Mouse (Mus musculus) gastrocnemius, adult 2 months (tissue): Measurements from ENCODE around the gene Dus3l. TPM values are rescaled to one million over a fixed set of nuclear protein-coding genes. Genes with fewer than 3 reads are reported as not detected.

ENCODE experiments used
- DNase-seq: peaks from one replicate; pipeline ENCODE4 v3.0.0; 2022
- H3K27ac ChIP-seq: fragments of 200-600 bp; 2 replicates; pipeline ENCODE4 v1.8.1; 2022; ENCODE audit warnings: mild to moderate bottlenecking
- H3K4me3 ChIP-seq: fragments of 200-600 bp; 2 replicates; pipeline ENCODE4 v1.8.1; 2022; ENCODE audit warnings: mild to moderate bottlenecking, moderate library complexity
- CTCF ChIP-seq: fragments of 200-600 bp; IDR thresholded peaks from 2 replicates; pipeline ENCODE4 v1.8.1; 2022; ENCODE audit warnings: antibody characterized with exemption, mild to moderate bottlenecking, moderate library complexity
- intact Hi-C: fragments of 180-260 bp; cut with DNase I; formaldehyde crosslinking; loops from one replicate; pipeline ENCODE4 v1.15.1; 2025
- total RNA-seq, 2 experiments: library from RNA; stranded (reverse); gene quantifications; 2 replicates each; pipeline ENCODE4 v1.2.3; 2021

The Dus3l gene
- total RNA-seq, 2 experiments from 2014 or later = 16.3 to 17.6 TPM

DNA sequence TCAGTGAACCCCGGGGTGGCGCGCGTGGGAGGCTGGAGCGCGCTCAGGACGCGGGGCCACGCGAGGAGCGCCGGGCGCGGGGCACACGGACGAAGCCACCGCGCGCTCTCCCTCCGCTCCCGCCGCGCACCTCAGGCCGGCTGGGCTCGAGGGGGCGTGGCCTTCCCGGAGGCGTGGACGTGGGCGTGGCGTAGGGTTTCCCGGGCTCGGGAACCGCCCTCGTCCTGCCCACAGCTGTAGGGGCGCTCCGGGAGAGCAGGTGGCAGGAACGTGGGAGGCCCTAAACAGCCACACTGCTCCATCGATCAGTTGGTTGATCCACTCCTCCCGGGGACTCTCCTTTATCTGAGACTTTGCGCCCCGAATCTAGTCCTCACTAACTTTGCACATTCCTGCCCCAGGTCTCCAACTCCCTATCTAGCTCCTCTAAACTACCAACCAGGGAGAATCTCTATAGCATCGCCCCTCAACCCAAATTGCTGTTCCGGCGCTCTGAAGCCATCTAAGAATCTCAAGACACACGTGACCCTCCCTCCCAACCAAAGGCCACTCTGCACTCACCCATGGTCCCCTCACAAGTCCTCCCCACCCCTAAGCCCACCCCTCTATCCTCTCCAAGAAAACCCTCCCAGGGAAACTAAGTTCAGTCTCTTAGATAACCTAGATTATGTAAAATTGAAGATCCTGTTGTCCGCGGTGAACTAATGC, 7.0 kb upstream of the Dus3l start, which contains the start of gene Nrtn:
Nrtn (minus strand) TSS at position 115 of the 708 bp plus-strand sequence.
- no peak for TF ChIP-seq CTCF
- Histone ChIP-seq H3K4me3 (peak within 1 kb of the TSS; percentile 81), H3K27ac (peak within 1 kb of the TSS; percentile 59)
- intact Hi-C loops = loop anchor here (1.0 to 5.0 kb wide), 2 partner anchors 40 to 80 kb away; partner anchors contain the start of gene Ndufa11
- peak; percentile 92 for DNase-seq

DNA sequence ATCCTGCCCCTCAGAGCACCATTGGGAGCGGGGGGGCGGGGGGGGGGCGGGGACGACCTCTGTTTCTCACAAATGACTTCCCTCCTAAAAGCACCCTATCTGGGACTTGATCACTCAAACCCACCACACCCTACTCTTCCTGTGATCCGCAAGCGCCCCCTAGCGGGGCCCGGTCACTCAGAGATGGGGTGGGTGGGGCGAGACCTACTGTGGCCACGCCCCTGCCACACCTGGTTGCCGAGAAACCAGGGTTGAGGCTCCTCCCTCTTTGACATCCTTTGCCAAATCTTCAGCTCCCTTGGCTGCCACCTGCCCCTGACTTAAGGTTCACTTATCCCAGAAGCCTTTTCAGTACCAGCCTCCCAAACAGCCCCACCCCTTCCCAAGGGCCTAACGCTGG, 6.4 kb upstream of the Dus3l start:
- intact Hi-C loops = loop anchor here (5.0 kb wide), 1 partner anchor 81 kb away; no protein-coding TSS in a partner anchor
- Histone ChIP-seq H3K4me3 (no peak overlapping the region; the same call in 1 of the 2 replicates), H3K27ac (no peak overlapping the region)
- peak; percentile 85 for DNase-seq
- TF ChIP-seq CTCF = peak; percentile 78

DNA sequence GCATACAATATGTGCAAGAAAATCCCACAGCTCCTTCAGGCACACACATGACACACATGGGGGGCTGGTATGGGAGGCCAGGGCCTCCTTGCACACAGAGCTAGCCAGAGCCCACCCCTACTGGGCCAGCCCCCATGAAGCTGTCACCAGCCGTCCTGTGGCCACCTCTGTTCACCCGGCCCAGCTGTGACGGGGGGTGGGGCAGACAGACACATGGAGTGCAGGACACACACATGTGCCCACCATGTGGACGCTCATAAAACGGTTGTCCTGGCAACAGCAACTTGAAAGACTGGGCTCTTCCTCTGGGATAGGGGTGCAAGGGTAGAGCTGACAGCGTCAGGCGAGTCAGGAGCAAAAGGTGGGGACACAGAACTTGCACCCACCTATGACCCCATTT, 5.3 kb upstream of the Dus3l start:
- Histone ChIP-seq H3K27ac (no peak overlapping the region), H3K4me3 (no peak overlapping the region)
- no peak for DNase-seq
- TF ChIP-seq CTCF = no peak
- intact Hi-C loops = loop anchor here (5.0 kb wide), 1 partner anchor 82 kb away; no protein-coding TSS in a partner anchor

DNA sequence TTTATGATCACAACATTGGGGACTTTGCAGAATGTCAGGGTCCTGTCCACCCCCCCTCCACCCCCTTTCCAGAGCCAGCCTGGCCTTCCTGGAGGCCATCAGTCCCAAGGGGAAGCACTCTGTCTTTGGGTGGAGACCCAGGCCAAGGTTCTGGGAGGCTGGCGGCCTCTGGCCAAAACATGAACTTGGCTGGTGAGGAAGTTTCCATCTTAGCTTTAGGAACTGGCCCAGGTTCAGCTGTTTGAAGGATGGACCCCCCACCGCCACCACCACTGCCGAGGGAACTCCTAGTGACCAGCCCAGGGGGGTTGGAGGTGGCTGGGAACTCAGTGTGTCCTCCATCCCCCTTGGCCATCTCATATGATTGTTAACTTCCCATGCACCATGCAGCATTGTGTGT, 3.5 kb upstream of the Dus3l start:
- H3K4me3 ChIP-seq = no peak overlapping the region
- intact Hi-C loops = loop anchor here (5.0 kb wide), 1 partner anchor 149 kb away; the partner anchor contains the start of gene Rpl36
- H3K27ac ChIP-seq = no peak overlapping the region
- no peak for DNase-seq
- no peak for TF ChIP-seq CTCF

DNA sequence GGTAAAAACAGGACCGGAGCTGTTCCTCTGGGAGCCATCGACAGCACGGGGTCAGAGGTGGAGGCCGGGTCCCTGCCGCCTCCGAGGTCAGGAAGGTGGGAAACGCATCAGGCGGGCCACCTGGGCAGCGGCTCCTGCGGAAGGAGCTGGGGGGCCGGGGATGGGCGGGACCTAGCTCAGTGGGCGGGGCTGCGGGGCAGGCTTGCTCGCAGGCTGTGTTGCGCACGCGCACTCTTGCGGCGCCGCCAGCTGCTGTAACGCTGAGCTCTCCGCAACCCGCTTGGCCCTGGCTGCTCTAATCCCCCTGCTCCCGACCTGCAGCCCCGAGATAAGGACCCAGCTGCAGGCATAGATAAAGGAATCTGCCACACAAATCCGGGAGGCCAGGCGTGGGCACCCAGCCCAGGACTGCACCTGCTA, 2.6 kb upstream of the Dus3l start:
- H3K4me3 ChIP-seq = peak overlapping the region; percentile 77
- H3K27ac ChIP-seq = peak overlapping the region; percentile 88
- intact Hi-C loops = loop anchor here (5.0 kb wide), 1 partner anchor 150 kb away; the partner anchor contains the start of gene Rpl36
- peak; percentile 95 for DNase-seq
- no peak for TF ChIP-seq CTCF

DNA sequence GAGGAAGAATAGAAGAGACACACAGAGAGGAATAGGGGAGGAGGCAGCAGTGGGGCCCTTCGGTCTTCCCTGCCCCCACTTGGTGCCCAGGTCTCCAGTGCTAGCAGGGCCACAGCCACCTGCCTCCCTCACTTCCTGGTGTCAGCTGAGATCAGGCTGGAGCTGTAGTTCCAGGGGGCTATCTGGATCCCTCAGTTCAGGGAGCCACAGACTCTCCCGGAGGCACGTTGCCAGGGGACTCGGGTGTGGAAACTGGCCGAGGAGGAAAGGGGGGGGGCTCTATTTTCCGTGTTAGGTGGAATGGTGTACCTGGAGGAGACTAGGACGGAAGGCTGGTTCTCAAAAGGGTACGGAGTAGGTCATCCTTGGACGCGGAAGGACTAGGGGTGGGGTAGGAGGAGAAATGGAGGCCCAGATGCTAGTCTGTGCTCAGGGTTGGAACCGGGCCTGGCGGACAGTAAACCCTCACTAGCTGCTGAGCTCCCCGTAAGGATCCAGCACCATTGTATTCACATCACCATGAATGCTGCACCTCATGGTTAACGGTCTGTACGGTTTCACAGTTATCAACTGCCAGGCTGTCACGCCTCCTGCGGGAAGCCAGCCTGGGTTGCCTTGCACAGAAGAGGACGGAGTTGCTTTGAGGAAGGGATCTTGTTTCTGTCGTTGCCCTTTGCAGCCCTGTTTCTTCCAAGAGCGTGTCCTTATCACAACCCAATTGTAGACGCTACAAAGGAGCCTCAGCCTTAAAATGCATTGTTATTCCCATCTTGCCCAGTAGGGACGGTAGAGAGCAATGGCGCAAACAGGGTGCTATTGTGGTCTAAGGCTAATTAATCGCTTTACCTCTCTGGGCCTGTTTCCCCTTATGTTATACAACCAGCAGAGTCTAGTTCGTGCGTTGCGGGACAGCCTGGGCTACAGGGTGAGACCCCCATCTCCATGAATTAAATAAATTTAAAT, 1.5 kb upstream of the Dus3l start:
- Histone ChIP-seq H3K27ac (peak overlapping the region; percentile 88), H3K4me3 (peak overlapping the region; percentile 77)
- no peak for DNase-seq
- peak; percentile 97 for TF ChIP-seq CTCF
- intact Hi-C loops = loop anchor here (5.0 kb wide), 1 partner anchor 151 kb away; the partner anchor contains the start of gene Rpl36

DNA sequence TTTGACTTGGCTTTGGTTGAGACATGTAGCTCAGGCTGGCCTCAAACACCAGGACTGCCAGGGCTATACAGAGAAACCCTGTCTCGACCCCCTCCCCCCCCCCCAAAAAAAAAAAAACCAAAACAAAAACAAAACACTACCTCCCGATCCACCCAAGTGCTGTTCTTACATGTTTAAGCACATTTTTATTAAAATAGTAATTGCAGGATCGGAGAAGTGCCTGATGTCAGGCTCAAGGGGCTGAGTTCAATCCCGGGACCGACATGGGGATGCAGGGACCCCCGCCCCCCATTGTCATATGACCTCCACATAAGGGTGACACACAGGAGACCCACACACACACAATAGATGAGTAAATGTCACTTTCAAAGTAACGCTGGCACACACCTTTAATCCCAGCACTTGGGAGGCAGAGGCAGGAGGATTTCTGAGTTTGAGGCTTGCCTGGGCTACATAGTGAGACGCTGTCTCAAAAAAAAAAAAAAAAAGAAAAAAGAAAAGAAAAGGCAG, 761 bp upstream of the Dus3l start:
- peak overlapping the region; percentile 99 for H3K4me3 ChIP-seq
- TF ChIP-seq CTCF = no peak
- intact Hi-C loops = loop anchor here (5.0 kb wide), 1 partner anchor 151 kb away; the partner anchor contains the start of gene Rpl36
- peak overlapping the region; percentile 99 for H3K27ac ChIP-seq
- DNase-seq = no peak

DNA sequence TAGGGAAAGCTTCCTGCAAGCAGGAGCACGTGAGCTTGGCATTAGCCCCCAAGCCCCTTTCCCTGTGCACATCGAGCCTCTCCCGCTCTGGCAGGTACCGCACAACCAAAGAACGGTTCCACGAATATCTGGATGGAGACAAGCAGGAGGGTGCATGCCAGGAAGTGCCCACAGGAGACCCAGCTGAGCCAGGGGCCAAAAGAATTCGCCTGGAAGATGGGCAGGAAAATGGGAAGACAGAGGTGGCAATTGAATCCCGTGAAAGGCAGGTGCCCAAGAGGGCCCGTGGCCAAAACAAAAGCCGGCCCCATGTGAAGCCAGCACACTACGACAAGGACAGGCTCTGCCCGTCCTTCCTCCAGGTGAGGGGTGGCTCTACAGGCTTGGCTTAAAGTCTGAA, 874 bp downstream of the Dus3l start:
- TF ChIP-seq CTCF = no peak
- DNase-seq = no peak
- peak overlapping the region; percentile 99 for H3K4me3 ChIP-seq
- intact Hi-C loops = no loop called here
- peak overlapping the region; percentile 99 for H3K27ac ChIP-seq

DNA sequence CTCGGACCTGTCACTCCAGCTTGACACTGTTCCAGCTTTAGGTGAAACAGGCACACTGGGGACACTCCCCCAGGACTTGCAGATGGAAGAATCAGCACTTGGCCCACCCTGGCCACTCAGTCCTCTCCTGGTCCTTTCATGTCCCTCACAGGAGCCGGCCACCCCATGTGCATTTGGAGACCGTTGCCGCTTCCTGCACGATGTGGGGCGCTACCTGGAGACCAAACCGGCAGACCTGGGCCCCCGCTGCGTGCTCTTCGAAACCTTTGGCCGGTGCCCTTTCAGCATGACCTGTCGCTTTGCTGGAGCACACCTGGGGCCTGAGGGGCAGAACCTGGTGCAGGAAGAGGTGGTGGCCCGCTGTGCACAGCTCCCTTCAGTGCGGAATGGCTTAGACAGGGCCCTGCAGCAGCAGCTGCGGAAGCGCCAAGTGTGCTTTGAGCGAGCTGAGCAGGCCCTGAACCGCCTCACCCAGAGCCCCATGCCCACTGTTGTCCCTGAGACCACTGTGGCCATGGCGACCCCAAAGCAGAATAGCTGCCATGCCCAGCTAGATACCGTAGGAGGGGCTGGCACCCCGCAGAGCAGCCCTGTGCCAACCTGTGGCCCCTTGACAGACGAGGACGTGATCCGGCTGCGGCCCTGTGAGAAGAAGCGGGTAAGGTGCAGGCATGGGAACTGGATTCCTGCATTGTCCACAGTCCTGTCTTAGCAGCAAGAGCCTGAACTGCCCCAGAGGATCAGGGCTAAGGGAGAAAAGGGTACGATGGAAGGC, 2.3 kb downstream of the Dus3l start:
- TF ChIP-seq CTCF = no peak
- no peak for DNase-seq
- Histone ChIP-seq H3K27ac (no peak overlapping the region), H3K4me3 (no peak overlapping the region)
- intact Hi-C loops = no loop called here

DNA sequence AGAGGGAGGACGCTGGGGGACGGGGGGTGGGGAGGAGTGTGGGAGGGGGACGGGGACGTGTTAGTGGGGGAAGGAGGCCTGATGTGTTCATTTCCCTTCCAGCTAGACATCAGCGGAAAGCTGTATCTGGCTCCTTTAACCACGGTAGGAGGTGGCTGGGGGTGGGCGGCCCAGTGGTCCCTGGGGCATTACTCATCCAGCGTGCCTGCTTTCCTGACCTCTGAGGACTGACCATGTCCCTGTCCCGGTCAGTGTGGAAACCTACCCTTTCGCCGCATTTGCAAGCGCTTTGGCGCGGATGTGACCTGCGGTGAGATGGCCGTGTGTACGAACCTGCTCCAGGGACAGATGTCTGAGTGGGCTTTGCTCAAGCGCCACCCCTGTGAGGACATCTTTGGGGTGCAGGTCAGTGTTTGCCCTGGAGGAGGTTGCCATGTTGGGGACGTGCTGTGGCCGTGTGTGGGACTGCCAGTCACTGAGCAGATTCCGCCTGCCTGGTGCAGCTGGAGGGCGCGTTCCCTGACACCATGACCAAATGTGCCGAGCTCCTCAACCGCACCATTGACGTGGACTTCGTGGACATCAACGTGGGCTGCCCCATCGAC, 3.1 kb downstream of the Dus3l start:
- DNase-seq = no peak
- no peak for TF ChIP-seq CTCF
- intact Hi-C loops = no loop called here
- H3K27ac ChIP-seq = no peak overlapping the region
- H3K4me3 ChIP-seq = no peak overlapping the region

DNA sequence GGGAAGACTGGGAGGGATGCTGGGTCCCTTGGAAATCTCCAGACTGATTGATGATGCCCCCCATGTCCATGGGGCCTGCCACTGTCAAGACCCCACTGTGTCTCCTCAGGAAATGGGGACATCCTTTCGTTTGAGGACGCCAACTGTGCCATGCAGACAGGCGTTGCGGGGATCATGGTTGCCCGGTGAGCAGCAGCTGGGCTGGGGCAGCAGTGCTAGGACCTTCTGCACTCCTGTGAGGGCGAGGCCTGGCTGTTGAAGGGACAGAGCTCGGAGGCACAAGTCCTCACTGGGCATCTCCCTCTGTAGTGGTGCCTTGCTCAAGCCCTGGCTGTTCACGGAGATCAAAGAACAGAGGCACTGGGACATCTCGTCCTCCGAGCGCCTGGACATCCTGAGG, 4.4 kb downstream of the Dus3l start:
- no peak for DNase-seq
- intact Hi-C loops = no loop called here
- Histone ChIP-seq H3K27ac (no peak overlapping the region), H3K4me3 (no peak overlapping the region)
- no peak for TF ChIP-seq CTCF
